Mouse (Mus musculus): ENCODE results near the gene Strbp.

The Strbp gene

GRCm38 (mm10) chr2:37703230-37703954 is at the start of gene Strbp:
TSS of gene Strbp (minus strand) at chr2:37703859.
- peak; percentile 95 to 98 for DNase-seq

GRCm38 (mm10) chr2:37751114-37751513 is 47.5 kb upstream of the Strbp start:
- DNase-seq: no peak

GRCm38 (mm10) chr2:37749323-37749722 is 45.7 kb upstream of the Strbp start:
- DNase-seq: no peak

- DNase-seq: peak; percentile 18 to 57
Observed at GRCm38 (mm10) chr2:37748442-37749066, 44.9 kb upstream of the Strbp start.

- DNase-seq: no peak
Observed at GRCm38 (mm10) chr2:37747909-37748308, 44.2 kb upstream of the Strbp start.

- peak; percentile 17 to 33 for DNase-seq
Observed at GRCm38 (mm10) chr2:37746293-37747049, 42.8 kb upstream of the Strbp start.

GRCm38 (mm10) chr2:37744773-37745395 is 41.2 kb upstream of the Strbp start:
- peak; percentile 21 to 28 for DNase-seq

GRCm38 (mm10) chr2:37741806-37742554 is 38.3 kb upstream of the Strbp start:
- DNase-seq: peak in 1 of 2 experiments; percentile 42

GRCm38 (mm10) chr2:37735807-37736188 is 32.1 kb upstream of the Strbp start:
- no peak for DNase-seq

- DNase-seq: no peak
Observed at GRCm38 (mm10) chr2:37734979-37735806, 31.5 kb upstream of the Strbp start.

GRCm38 (mm10) chr2:37731241-37731801 is 27.7 kb upstream of the Strbp start:
- DNase-seq: peak in 1 of 2 experiments; percentile 23

GRCm38 (mm10) chr2:37724231-37724630 is 20.6 kb upstream of the Strbp start:
- peak; percentile 77 to 78 for DNase-seq

GRCm38 (mm10) chr2:37723501-37724090 is 19.9 kb upstream of the Strbp start:
- DNase-seq: no peak

GRCm38 (mm10) chr2:37722674-37723465 is 19.2 kb upstream of the Strbp start:
- DNase-seq: peak; percentile 26 to 44

- no peak for DNase-seq
Observed at GRCm38 (mm10) chr2:37716266-37716665, 12.6 kb upstream of the Strbp start.

- no peak for DNase-seq
Observed at GRCm38 (mm10) chr2:37715364-37715763, 11.7 kb upstream of the Strbp start.

GRCm38 (mm10) chr2:37713100-37713499 is 9.4 kb upstream of the Strbp start:
- DNase-seq: no peak

- peak; percentile 20 to 41 for DNase-seq
Observed at GRCm38 (mm10) chr2:37708835-37709234, 5.2 kb upstream of the Strbp start.

- peak; percentile 11 to 21 for DNase-seq
Observed at GRCm38 (mm10) chr2:37704141-37704760, 592 bp upstream of the Strbp start.
